Mouse (Mus musculus) midbrain, embryonic 16.5 days (tissue): ENCODE measurements around the gene Neurod6. TPM values are rescaled to one million over a fixed set of nuclear protein-coding genes. Genes with fewer than 3 reads are reported as not detected.
"Not testable (repeated sequence)": the region's sequence is repeated elsewhere in the genome, so short reads cannot be mapped to it uniquely, and the experiment has no call there.

ENCODE experiments used
- ATAC-seq: fragments of 200-750 bp; cut with Nextera tagmentation; 2 replicates; pipeline ENCODE4 v1.8.0; 2017; ENCODE audit warnings: moderate TSS enrichment
- H3K27ac ChIP-seq: fragments of 300-500 bp; sonication (generic); 2 replicates; pipeline ENCODE4 v1.5.1; 2014; ENCODE audit warnings: mild to moderate bottlenecking, low read length, mixed read lengths
- H3K27me3 ChIP-seq: fragments of 300-500 bp; sonication (generic); 2 replicates; pipeline ENCODE4 v1.6.1; 2014; ENCODE audit warnings: low read depth, low read length, mixed read lengths; ENCODE audit not compliant: control insufficient read depth, insufficient read depth
- H3K36me3 ChIP-seq: fragments of 300-500 bp; sonication (generic); 2 replicates; pipeline ENCODE4 v1.6.1; 2014; ENCODE audit warnings: mild to moderate bottlenecking, low read length, moderate library complexity, mixed read lengths; ENCODE audit not compliant: control insufficient read depth, insufficient read depth
- H3K4me1 ChIP-seq: fragments of 300-500 bp; sonication (generic); 2 replicates; pipeline ENCODE4 v1.6.1; 2014; ENCODE audit warnings: mild to moderate bottlenecking, low read length, mixed read lengths; ENCODE audit not compliant: control insufficient read depth, insufficient read depth
- H3K4me2 ChIP-seq: fragments of 300-500 bp; sonication (generic); 2 replicates; pipeline ENCODE4 v1.6.1; 2014; ENCODE audit warnings: mild to moderate bottlenecking, low read length, mixed read lengths
- H3K4me3 ChIP-seq: fragments of 300-500 bp; sonication (generic); 2 replicates; pipeline ENCODE4 v1.5.1; 2014; ENCODE audit warnings: low read depth, mild to moderate bottlenecking, low read length, moderate library complexity, mixed read lengths
- H3K9ac ChIP-seq: fragments of 300-500 bp; sonication (generic); 2 replicates; pipeline ENCODE4 v1.6.1; 2014; ENCODE audit warnings: low read depth, low read length, mixed read lengths
- H3K9me3 ChIP-seq: fragments of 300-500 bp; sonication (generic); replicated peaks from 2 replicates; pipeline ENCODE4 v1.6.1; 2014; ENCODE audit warnings: mild to moderate bottlenecking, low read length, mixed read lengths; ENCODE audit not compliant: control insufficient read depth, poor library complexity, severe bottlenecking
- WGBS: fragments of 180-500 bp; shearing (Covaris S2); extraction: QIAGEN DNeasy Blood & Tissue Kit; methylation state at CpG from one replicate; pipeline ENCODE4 v1.1.7; 2014; 5-methylcytosine and 5-hydroxymethylcytosine counted together
- polyA plus RNA-seq: library from polyadenylated mRNA; unstranded; fragments of >200 nt; fragmentation: Nextera tagmentation; extraction: Ambion mirVana; gene quantifications from 2 replicates; pipeline ENCODE4 v1.2.1, GENCODE M21; 2015

The Neurod6 gene
- 13.5 and 18.3 TPM in 2 replicates for polyA plus RNA-seq

GRCm38 (mm10) chr6:55680974-55681373 is at the start of gene Neurod6:
TSS of gene Neurod6 (minus strand) at chr6:55681263.
- Histone ChIP-seq H3K9ac (no peak within 1 kb of the TSS), H3K4me3 (peak within 1 kb of the TSS; percentile 3), H3K4me1 (peaks cover 6% of the 10 kb centered on the region; the same call in 1 of the 2 replicates), H3K27me3 (0 out of 2 replicates have a peak, but pooled peaks cover 2% of the 10 kb centered on the region), H3K9me3 (no peaks in the 10 kb centered on the region), H3K27ac (peak within 1 kb of the TSS; percentile 73), H3K36me3 (no peaks in the 10 kb centered on the region), H3K4me2 (peak within 1 kb of the TSS; percentile 31)
- peak; percentile 75 for ATAC-seq
- WGBS = 57% methylated on average over 4 of the region's 4 CpGs

GRCm38 (mm10) chr6:55717209-55717608 is 36.1 kb upstream of the Neurod6 start:
- ATAC-seq = no peak
- Histone ChIP-seq H3K4me2 (no peak overlapping the region), H3K36me3 (no peaks in the 10 kb centered on the region), H3K4me1 (no peaks in the 10 kb centered on the region), H3K9ac (no peak overlapping the region), H3K9me3 (no peaks in the 10 kb centered on the region), H3K27ac (no peak overlapping the region), H3K4me3 (no peak overlapping the region), H3K27me3 (no peaks in the 10 kb centered on the region)
- 39% methylated on average over 5 of the region's 5 CpGs for WGBS

GRCm38 (mm10) chr6:55715446-55715845 is 34.4 kb upstream of the Neurod6 start:
- H3K4me1 ChIP-seq = no peaks in the 10 kb centered on the region
- no peak overlapping the region for H3K4me3 ChIP-seq
- ATAC-seq = no peak
- H3K36me3 ChIP-seq = no peaks in the 10 kb centered on the region
- no peak overlapping the region for H3K4me2 ChIP-seq
- no peak overlapping the region for H3K9ac ChIP-seq
- WGBS = 83% methylated on average over 6 of the region's 6 CpGs
- no peaks in the 10 kb centered on the region for H3K27me3 ChIP-seq
- H3K27ac ChIP-seq = no peak overlapping the region
- H3K9me3 ChIP-seq = no peaks in the 10 kb centered on the region

GRCm38 (mm10) chr6:55710913-55711312 is 29.9 kb upstream of the Neurod6 start:
- 95% methylated on average over 4 of the region's 4 CpGs for WGBS

GRCm38 (mm10) chr6:55704759-55705104 is 23.7 kb upstream of the Neurod6 start:
- no peaks in the 10 kb centered on the region for H3K27me3 ChIP-seq
- ATAC-seq = no peak
- H3K4me3 ChIP-seq = no peak overlapping the region
- H3K4me1 ChIP-seq = no peaks in the 10 kb centered on the region
- no peak overlapping the region for H3K27ac ChIP-seq
- no peaks in the 10 kb centered on the region for H3K9me3 ChIP-seq
- 91% methylated on average over 1 of the region's 1 CpGs for WGBS
- no peak overlapping the region for H3K9ac ChIP-seq
- H3K4me2 ChIP-seq = no peak overlapping the region
- no peaks in the 10 kb centered on the region for H3K36me3 ChIP-seq

More at GRCm38 (mm10) chr6:55710913-55711312, 29.9 kb upstream of the Neurod6 start:
- not testable (repeated sequence) for H3K27me3 ChIP-seq, H3K36me3 ChIP-seq, H3K27ac ChIP-seq, H3K4me2 ChIP-seq, ATAC-seq, H3K9ac ChIP-seq, H3K9me3 ChIP-seq, H3K4me3 ChIP-seq, H3K4me1 ChIP-seq

GRCm38 (mm10) chr6:55704061-55704758 is 23.1 kb upstream of the Neurod6 start:
- H3K4me3 ChIP-seq = no peak overlapping the region
- H3K4me1 ChIP-seq = no peaks in the 10 kb centered on the region
- no peak overlapping the region for H3K4me2 ChIP-seq
- H3K9ac ChIP-seq = no peak overlapping the region
- no peak overlapping the region for H3K27ac ChIP-seq
- no peaks in the 10 kb centered on the region for H3K27me3 ChIP-seq
- 78% methylated on average over 8 of the region's 8 CpGs for WGBS
- ATAC-seq = no peak
- H3K36me3 ChIP-seq = no peaks in the 10 kb centered on the region
- no peaks in the 10 kb centered on the region for H3K9me3 ChIP-seq

- H3K27ac ChIP-seq = no peak overlapping the region
Measured at GRCm38 (mm10) chr6:55700392-55701386, 19.6 kb upstream of the Neurod6 start.

GRCm38 (mm10) chr6:55690015-55690531 is 9.0 kb upstream of the Neurod6 start:
- no peaks in the 10 kb centered on the region for H3K36me3 ChIP-seq
- H3K4me1 ChIP-seq = no peaks in the 10 kb centered on the region
- H3K9ac ChIP-seq = no peak overlapping the region
- no peak overlapping the region for H3K4me3 ChIP-seq
- 89% methylated on average over 2 of the region's 2 CpGs for WGBS
- H3K9me3 ChIP-seq = no peaks in the 10 kb centered on the region
- no peak for ATAC-seq
- no peaks in the 10 kb centered on the region for H3K27me3 ChIP-seq
- no peak overlapping the region for H3K27ac ChIP-seq
- H3K4me2 ChIP-seq = no peak overlapping the region

More at GRCm38 (mm10) chr6:55700392-55701386, 19.6 kb upstream of the Neurod6 start:
- ATAC-seq = no peak
- WGBS = 38% methylated on average over 4 of the region's 4 CpGs
- Histone ChIP-seq H3K27me3 (no peaks in the 10 kb centered on the region), H3K4me1 (no peaks in the 10 kb centered on the region), H3K9ac (no peak overlapping the region), H3K9me3 (no peaks in the 10 kb centered on the region), H3K36me3 (no peaks in the 10 kb centered on the region), H3K4me2 (no peak overlapping the region), H3K4me3 (no peak overlapping the region)
